Mouse (Mus musculus) stomach, postnatal 0 days (tissue): Measurements from ENCODE around the gene Trpv6.

Experiments used
- CTCF ChIP-seq: IDR thresholded peaks from 2 replicates; pipeline ENCODE4 v1.5.1; 2016; ENCODE audit warnings: antibody characterized with exemption, low read depth, mild to moderate bottlenecking, moderate library complexity
- EP300 ChIP-seq: optimal IDR thresholded peaks from 2 replicates; pipeline ENCODE3; 2016; ENCODE audit warnings: antibody characterized with exemption

GRCm38 (mm10) chr6:41653173-41653572 lies 17.0 kb upstream of the Trpv6 start:
- TF ChIP-seq CTCF (no peak), EP300 (no peak)
